In genomic region chr9:77577409-77577808, GRCm38 (mm10) we compare ENCODE assay signal across 20 mouse cellular contexts. TPM values are rescaled to one million over a fixed set of nuclear protein-coding genes. Genes with fewer than 3 reads are reported as not detected.
DNase-seq lines count a peak whose midpoint lies in the region; ATAC-seq and TF ChIP-seq lines count a peak whose summit lies in the region.
"Had no signal": no experiment of that assay in that cellular context is flagged by ENCODE, and none has a peak within 500 bp of the region (broad histone marks: within the 10 kb centered on the region; RNA-seq: fewer than 3 reads in every experiment).

No protein-coding gene starts in this region.

- H3K27me3 ChIP-seq in heart, postnatal 0 days (ENCODE audit: control insufficient read depth, insufficient read depth, low read length), result no peaks in the 10 kb centered on the region
- no peaks in the 10 kb centered on the region for H3K27me3 ChIP-seq in heart, embryonic 12.5 days (replicated peaks)
- 0 out of 2 replicates have a peak, but pooled peaks cover 6% of the 10 kb centered on the region for H3K27me3 ChIP-seq in forebrain, embryonic 12.5 days
- H3K27me3 ChIP-seq: embryonic facial prominence, embryonic 12.5 days had no signal

- no peaks in the 10 kb centered on the region for H3K9me3 ChIP-seq in heart, postnatal 0 days (replicated peaks; ENCODE audit: control insufficient read depth, low read length)
- H3K9me3 ChIP-seq in heart, embryonic 12.5 days (replicated peaks), result no peaks in the 10 kb centered on the region
- no peaks in the 10 kb centered on the region for H3K9me3 ChIP-seq in forebrain, embryonic 12.5 days
- H3K9me3 ChIP-seq: embryonic facial prominence, embryonic 10.5 days; embryonic facial prominence, embryonic 12.5 days had no signal

- TF ChIP-seq EP300 in heart, postnatal 0 days (IDR thresholded peaks at IDR 0.05; ENCODE audit: low read depth), result no peak

- no peak overlapping the region for H3K4me3 ChIP-seq in heart, postnatal 0 days (ENCODE audit: low read depth, low read length)
- H3K4me3 ChIP-seq in heart, embryonic 12.5 days, result no peak overlapping the region
- H3K4me3 ChIP-seq in forebrain, embryonic 12.5 days (replicated peaks), result no peak overlapping the region
- H3K4me3 ChIP-seq: embryonic facial prominence, embryonic 10.5 days; embryonic facial prominence, embryonic 12.5 days had no signal

- no peak overlapping the region for H3K9ac ChIP-seq in heart, postnatal 0 days (replicated peaks; ENCODE audit: low read depth, low read length)
- H3K9ac ChIP-seq in heart, embryonic 12.5 days, result no peak overlapping the region
- no peak overlapping the region for H3K9ac ChIP-seq in forebrain, embryonic 12.5 days
- H3K9ac ChIP-seq: embryonic facial prominence, embryonic 12.5 days had no signal

- H3K36me3 ChIP-seq in heart, postnatal 0 days (replicated peaks; ENCODE audit: control insufficient read depth, insufficient read depth, low read length), result no peaks in the 10 kb centered on the region
- H3K36me3 ChIP-seq in heart, embryonic 12.5 days, result no peaks in the 10 kb centered on the region
- H3K36me3 ChIP-seq in forebrain, embryonic 12.5 days (replicated peaks), result no peaks in the 10 kb centered on the region
- H3K36me3 ChIP-seq: embryonic facial prominence, embryonic 10.5 days; embryonic facial prominence, embryonic 12.5 days had no signal

- TF ChIP-seq CTCF in heart, postnatal 0 days (IDR thresholded peaks at IDR 0.05; ENCODE audit: low read depth), result no peak

- H3K4me1 ChIP-seq in heart, postnatal 0 days (ENCODE audit: control insufficient read depth, insufficient read depth), result 0 out of 2 replicates have a peak, but pooled peaks cover 3% of the 10 kb centered on the region
- H3K4me1 ChIP-seq in heart, embryonic 12.5 days (replicated peaks), result peaks cover 4% of the 10 kb centered on the region; the same call in 1 of the 2 replicates
- no peaks in the 10 kb centered on the region for H3K4me1 ChIP-seq in forebrain, embryonic 12.5 days
- H3K4me1 ChIP-seq: embryonic facial prominence, embryonic 10.5 days; embryonic facial prominence, embryonic 12.5 days had no signal

- DNase-seq in heart, postnatal 0 days (ENCODE audit: low spot score), result peak; percentile 30
- DNase-seq in A20 (ENCODE audit: low read depth, low spot score), result peak; percentile 40
- DNase-seq in brain, adult 2 months (ENCODE audit: low read depth, low spot score), result peak; percentile 14
- no peak for DNase-seq in right cerebral cortex, postnatal 14 days
- DNase-seq: adrenal gland, adult 2 months; adrenal gland, postnatal 10 days; adrenal gland, postnatal 25 days; cerebellum, adult 11-12 months; cerebellum, adult 2 months; cerebellum, adult 9-10 months; cerebellum, postnatal 10 days; cerebellum, postnatal 25 days had no signal

- no peak for ATAC-seq in heart, postnatal 0 days (ENCODE audit: insufficient read depth, low read depth)
- no peak for ATAC-seq in heart, embryonic 12.5 days (ENCODE audit: insufficient number of reproducible peaks, low FRiP score)
- ATAC-seq in forebrain, embryonic 12.5 days (ENCODE audit: low FRiP score), result no peak
- ATAC-seq: CD4-positive, CD25-positive, alpha-beta regulatory T cell, adult 4 months; forebrain, embryonic 14.5 days; forebrain, embryonic 16.5 days had no signal

- H3K4me2 ChIP-seq in heart, postnatal 0 days (ENCODE audit: low read depth, low read length), result no peak overlapping the region
- no peak overlapping the region for H3K4me2 ChIP-seq in heart, embryonic 12.5 days
- H3K4me2 ChIP-seq in forebrain, embryonic 12.5 days, result no peak overlapping the region
- H3K4me2 ChIP-seq: embryonic facial prominence, embryonic 12.5 days had no signal

- H3K27ac ChIP-seq in heart, postnatal 0 days (ENCODE audit: low read depth), result no peak overlapping the region
- no peak overlapping the region for H3K27ac ChIP-seq in heart, embryonic 12.5 days (ENCODE audit: poor library complexity, severe bottlenecking)
- no peak overlapping the region for H3K27ac ChIP-seq in forebrain, embryonic 12.5 days
- H3K27ac ChIP-seq: embryonic facial prominence, embryonic 10.5 days; embryonic facial prominence, embryonic 12.5 days had no signal

RNA-seq across cellular contexts. Expression of gene Lrrc1, which starts 32.7 kb away (rescaled TPM):
- total RNA-seq in heart, postnatal 0 days (2014; rRNA removed; ENCODE audit: low replicate concordance), result 43.8 and 70.3 TPM in 2 replicates
- 14.7 and 17.7 TPM in 2 replicates for polyA plus RNA-seq in heart, postnatal 0 days (2015; fragmentation: Nextera tagmentation; extraction: Ambion mirVana)
- polyA plus RNA-seq in heart, embryonic 12.5 days (2016; fragmentation: Nextera tagmentation; extraction: Ambion mirVana), result 14.9 TPM in 2 replicates
- 18.1 and 21.4 TPM in 2 replicates for polyA plus RNA-seq in forebrain, embryonic 12.5 days (2016; fragmentation: Nextera tagmentation; extraction: Ambion mirVana)

RNA-seq across cellular contexts. Expression of gene Klhl31, which starts 58.9 kb away (rescaled TPM):
- total RNA-seq in heart, postnatal 0 days (2014; rRNA removed; ENCODE audit: low replicate concordance), result 75.3 and 80.7 TPM in 2 replicates
- polyA plus RNA-seq in heart, postnatal 0 days (2015; fragmentation: Nextera tagmentation; extraction: Ambion mirVana), result 66.8 TPM in 2 replicates
- polyA plus RNA-seq in heart, embryonic 12.5 days (2016; fragmentation: Nextera tagmentation; extraction: Ambion mirVana), result 59.4 and 62.3 TPM in 2 replicates
- 0.19 and 0.24 TPM in 2 replicates for polyA plus RNA-seq in forebrain, embryonic 12.5 days (2016; fragmentation: Nextera tagmentation; extraction: Ambion mirVana)
- total RNA-seq: MEL had no signal
- polyA plus RNA-seq: adrenal gland, adult 2 months; CD4-positive, CD25-positive, alpha-beta regulatory T cell, adult 4 months had no signal

Comparison
In these comparisons a context has a peak if more than half of its experiments do, and no peak if none do; other contexts are left out.
1. RNA of gene Klhl31, which starts 58.9 kb away (polyA plus RNA-seq): 66.8 TPM in heart, postnatal 0 days and 59.4 to 62.3 TPM in heart, embryonic 12.5 days; 0.19 to 0.24 TPM in forebrain, embryonic 12.5 days; every median in the first group is over 10 times any median in the second.